Mouse (Mus musculus) cortical plate, adult 2 months (tissue): ENCODE data around the gene Heyl. TPM values are rescaled to one million over a fixed set of nuclear protein-coding genes. Genes with fewer than 3 reads are reported as not detected.
"Not testable (repeated sequence)": the region's sequence is repeated elsewhere in the genome, so short reads cannot be mapped to it uniquely, and the experiment has no call there.

Experiments
- H3K27ac ChIP-seq: fragments of 200-500 bp; 2 replicates; pipeline ENCODE4 v1.5.1; 2012; ENCODE audit warnings: low read length, control low read depth, inconsistent platforms; ENCODE audit not compliant: insufficient read depth
- H3K4me1 ChIP-seq: fragments of 200-500 bp; 2 replicates; pipeline ENCODE4 v1.6.1; 2011; ENCODE audit warnings: low read length; ENCODE audit not compliant: control insufficient read depth, insufficient read depth
- H3K4me3 ChIP-seq: fragments of 200-500 bp; 2 replicates; pipeline ENCODE4 v1.5.1; 2011; ENCODE audit warnings: mild to moderate bottlenecking, low read length, control low read depth; ENCODE audit not compliant: insufficient read depth
- CTCF ChIP-seq: fragments of 200-500 bp; IDR thresholded peaks from 2 replicates; pipeline ENCODE4 v1.5.1; 2011; ENCODE audit warnings: mild to moderate bottlenecking, control low read depth, low read length; ENCODE audit not compliant: insufficient read depth; ENCODE audit errors: extremely low read depth
- POLR2A ChIP-seq: fragments of 200-500 bp; IDR thresholded peaks from 2 replicates; pipeline ENCODE4 v1.6.1; 2011; ENCODE audit warnings: mild to moderate bottlenecking, low read length, control low read depth; ENCODE audit not compliant: insufficient read depth; ENCODE audit errors: extremely low read depth
- polyA plus RNA-seq: library from polyadenylated mRNA; depleted of rRNA; stranded (reverse); fragments of >200 nt; gene quantifications from 2 replicates; pipeline ENCODE4 v1.2.3, GENCODE M21; 2012

Heyl gene
- polyA plus RNA-seq, 1 experiment = 2.0 TPM

DNA sequence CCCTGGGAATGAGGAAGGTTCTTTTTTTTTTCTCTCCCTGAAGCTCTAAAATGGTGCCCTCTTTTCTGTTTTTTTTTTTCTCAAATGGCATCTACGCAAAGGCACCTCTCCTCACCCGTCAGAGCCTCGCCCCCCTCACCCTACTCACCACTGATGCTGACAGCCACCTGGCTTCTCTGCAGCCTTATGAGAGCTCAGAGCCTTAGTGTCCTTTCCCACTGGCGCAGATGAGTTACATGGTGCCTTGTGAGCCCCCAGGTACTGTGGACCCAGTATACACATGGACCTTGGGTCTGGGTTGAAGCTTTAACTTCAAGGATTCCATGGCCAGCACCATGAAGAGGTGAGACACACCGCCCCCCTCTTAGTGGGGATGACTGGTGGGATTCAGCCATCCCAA lies 13.3 kb downstream of the Heyl start:
- Histone ChIP-seq H3K4me1 (no peaks in the 10 kb centered on the region), H3K27ac (no peak overlapping the region), H3K4me3 (no peak overlapping the region)
- TF ChIP-seq CTCF (no peak), POLR2A (no peak)

DNA sequence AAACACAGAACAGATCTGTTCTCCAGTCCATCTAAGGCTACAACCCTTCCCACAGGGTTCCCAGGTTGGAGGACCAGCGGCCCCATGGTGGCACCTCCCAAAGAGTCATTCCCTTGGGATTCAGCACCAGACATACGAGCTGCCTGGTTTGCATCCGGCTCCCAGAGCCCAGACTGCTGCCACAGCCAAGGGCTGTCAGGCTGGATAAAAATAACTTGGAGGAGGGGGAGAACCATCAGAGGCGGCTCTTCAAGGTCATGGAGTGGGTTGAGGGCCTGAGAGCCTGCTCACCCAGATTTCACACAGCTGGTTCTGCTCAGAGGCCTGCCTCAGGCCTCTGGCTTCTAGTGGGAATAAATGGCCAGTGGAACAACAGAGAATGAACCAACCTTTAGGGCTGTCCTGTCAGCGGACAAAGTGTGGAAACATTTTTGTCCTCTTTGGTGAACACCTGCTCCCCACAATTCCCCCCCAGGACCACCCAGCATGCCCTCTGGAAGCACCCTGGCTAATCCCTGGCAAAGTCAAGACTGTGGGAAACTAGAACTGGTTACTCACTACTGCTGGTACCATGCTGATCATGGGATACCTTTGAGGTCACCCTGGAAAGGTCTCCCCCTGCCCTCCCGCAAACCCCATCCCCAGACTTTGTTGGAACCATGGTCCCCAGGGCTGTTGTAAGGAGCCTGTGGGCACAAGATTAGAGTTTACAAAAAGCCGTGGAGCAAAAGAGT lies 14.0 kb downstream of the Heyl start:
- Histone ChIP-seq H3K4me3 (no peak overlapping the region), H3K4me1 (no peaks in the 10 kb centered on the region), H3K27ac (no peak overlapping the region)
- TF ChIP-seq CTCF (no peak), POLR2A (no peak)

DNA sequence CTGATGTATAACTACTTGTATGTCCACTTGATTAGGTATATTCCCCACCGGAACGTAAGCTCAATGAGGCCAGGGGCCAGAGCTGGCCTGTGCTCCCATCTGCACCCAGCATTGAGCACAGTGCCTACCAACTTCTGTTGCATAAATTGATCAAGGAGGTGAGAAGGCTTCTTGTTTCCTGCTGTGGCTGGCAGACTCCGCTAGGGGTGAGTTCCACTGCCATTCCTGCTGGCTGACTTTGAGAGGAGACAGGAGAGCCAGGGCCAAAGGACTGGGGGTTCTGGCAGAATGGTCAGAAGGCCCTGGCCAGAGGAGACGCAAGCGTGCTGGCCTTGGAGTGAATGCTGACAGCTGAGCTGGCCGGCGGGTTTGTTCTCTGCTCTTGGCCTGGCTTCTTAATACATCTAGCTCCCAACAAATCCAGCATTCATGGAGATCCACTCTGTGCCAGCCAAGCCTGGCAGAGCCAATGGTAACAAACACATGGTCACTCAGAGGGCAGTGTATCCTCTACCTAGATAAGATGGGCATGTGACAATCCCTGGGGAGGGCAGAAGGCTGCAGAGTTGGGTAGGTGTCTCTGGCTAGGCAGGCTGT lies 15.7 kb downstream of the Heyl start:
- H3K27ac ChIP-seq = no peak overlapping the region
- no peaks in the 10 kb centered on the region for H3K4me1 ChIP-seq
- H3K4me3 ChIP-seq = no peak overlapping the region
- TF ChIP-seq POLR2A (no peak), CTCF (no peak)

DNA sequence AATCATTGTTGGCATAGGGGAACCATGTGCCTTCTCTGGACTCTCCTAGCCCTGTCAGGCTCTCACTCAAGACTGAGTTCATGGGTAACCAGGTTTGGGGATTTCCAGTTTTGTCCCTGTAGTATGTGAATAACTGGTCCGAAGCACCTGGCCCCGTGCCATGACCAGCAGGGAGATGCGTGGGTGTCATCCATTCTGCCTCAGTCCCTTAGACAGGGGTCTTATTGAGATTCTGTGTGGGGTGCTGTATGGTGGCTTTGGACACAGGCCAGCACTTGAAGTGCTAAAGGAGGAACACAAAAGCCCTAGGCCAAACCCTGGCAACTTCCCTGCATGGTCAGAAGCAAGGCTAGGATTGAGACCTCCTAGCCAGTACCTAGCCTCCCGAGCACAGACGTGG lies 18.9 kb downstream of the Heyl start:
- Histone ChIP-seq H3K4me3 (no peak overlapping the region), H3K27ac (no peak overlapping the region), H3K4me1 (no peaks in the 10 kb centered on the region)
- TF ChIP-seq POLR2A (no peak), CTCF (no peak)

GRCm38 (mm10) chr4:123254617-123255016 lies 21.3 kb downstream of the Heyl start:
- H3K4me3 ChIP-seq = no peak overlapping the region

GRCm38 (mm10) chr4:123260071-123260746 lies 26.9 kb downstream of the Heyl start:
- Histone ChIP-seq H3K27ac (no peak overlapping the region), H3K4me3 (no peak overlapping the region), H3K4me1 (no peaks in the 10 kb centered on the region)
- TF ChIP-seq CTCF (no peak), POLR2A (no peak)

More at GRCm38 (mm10) chr4:123254617-123255016, 21.3 kb downstream of the Heyl start:
- no peaks in the 10 kb centered on the region for H3K4me1 ChIP-seq
- H3K27ac ChIP-seq = no peak overlapping the region
- TF ChIP-seq POLR2A (no peak), CTCF (peak; percentile 32)

- Histone ChIP-seq H3K4me1 (no peaks in the 10 kb centered on the region), H3K27ac (no peak within 1 kb of the TSS), H3K4me3 (no peak within 1 kb of the TSS)
- TF ChIP-seq CTCF (no peak), POLR2A (no peak)
Measured at GRCm38 (mm10) chr4:123261721-123262401, 28.5 kb downstream of the Heyl start, which contains the start of gene Pabpc4. Gene Pabpc4, plus strand, starts transcription at chr4:123262351.

DNA sequence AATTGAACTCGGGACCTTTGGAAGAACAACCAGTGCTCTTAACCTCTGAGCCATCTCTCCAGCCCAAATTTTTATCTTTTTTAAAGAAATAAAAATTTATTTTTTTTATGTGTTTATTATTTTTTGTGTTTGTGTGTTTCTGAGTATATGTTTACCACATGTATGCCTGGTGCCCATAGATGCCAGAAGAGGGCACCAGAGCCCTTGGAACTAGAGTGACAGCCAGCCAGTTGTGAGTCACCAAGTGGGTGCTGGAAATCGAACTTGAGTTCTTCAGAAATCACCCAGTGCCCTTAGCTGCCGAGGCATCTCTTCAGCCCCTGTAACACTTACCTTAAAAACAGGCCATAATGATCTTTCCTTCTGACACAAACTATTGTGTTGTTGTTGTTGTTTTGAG lies 37.7 kb downstream of the Heyl start:
- Histone ChIP-seq H3K4me3 (no peak overlapping the region), H3K4me1 (no peaks in the 10 kb centered on the region), H3K27ac (no peak overlapping the region)
- TF ChIP-seq POLR2A (no peak), CTCF (no peak)

DNA sequence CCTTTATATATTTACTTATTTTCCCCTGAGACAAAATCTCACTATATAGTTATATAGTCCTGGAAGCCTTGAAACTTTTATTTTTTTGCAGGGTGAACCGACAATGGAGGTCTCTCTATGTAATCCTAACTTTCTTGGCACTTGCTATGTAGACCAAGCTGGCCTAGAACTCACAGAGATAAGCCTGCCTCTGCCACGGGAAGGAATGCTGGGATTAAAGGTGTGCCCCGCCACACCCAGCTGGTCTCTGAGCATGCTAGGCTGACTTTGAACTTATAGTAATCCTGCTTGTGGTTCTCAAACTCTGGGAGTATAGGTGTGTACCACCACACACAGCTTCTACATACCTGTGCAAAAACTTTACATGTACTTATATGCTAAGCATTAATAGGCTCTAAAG lies 46.8 kb downstream of the Heyl start:
- peaks cover 4% of the 10 kb centered on the region for H3K4me1 ChIP-seq
- TF ChIP-seq POLR2A (no peak), CTCF (no peak)
- no peak overlapping the region for H3K4me3 ChIP-seq
- no peak overlapping the region for H3K27ac ChIP-seq

- Histone ChIP-seq H3K4me3 (peak overlapping the region; percentile 40), H3K27ac (peak overlapping the region; percentile 82), H3K4me1 (peaks cover 5% of the 10 kb centered on the region)
- peak; percentile 68 for TF ChIP-seq CTCF
- no peak for TF ChIP-seq POLR2A
Measured at GRCm38 (mm10) chr4:123282500-123282899, 49.1 kb downstream of the Heyl start.

DNA sequence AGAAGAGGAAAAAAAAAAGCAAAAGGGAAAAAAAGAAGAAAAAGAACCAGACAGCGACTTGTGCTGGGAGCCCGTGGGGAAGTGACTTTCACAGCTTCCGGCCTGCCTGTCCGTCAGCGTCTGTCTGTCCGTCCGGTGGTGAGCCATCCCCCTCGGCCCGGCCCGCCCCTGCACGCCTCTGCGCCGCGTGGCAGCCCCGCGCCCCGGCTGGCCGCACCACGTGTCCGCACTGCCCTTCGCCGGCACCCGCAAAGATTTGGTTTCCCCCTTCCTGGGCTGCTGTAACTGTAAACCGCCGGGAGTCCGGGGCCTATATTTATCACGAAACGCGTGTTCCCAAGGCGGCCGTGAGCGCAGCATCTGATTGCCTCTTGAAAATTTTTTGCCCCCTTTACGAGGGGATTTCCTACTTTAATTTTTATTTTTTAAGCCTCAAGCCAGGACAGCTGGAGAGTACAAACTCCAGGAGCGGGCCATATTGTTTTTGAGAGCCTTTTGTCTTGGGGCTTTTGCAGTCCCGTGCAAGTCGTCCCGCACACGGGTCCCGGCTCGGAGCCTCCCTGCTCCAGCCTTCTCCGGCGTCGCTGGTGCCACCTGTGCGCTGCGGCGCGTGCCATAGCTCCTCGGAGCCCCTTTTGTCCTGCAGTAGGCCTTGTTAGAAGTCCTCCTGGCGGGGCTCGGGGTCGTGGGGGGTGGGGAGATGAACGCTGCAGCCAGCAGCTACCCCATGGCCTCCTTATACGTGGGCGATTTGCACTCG lies 49.7 kb downstream of the Heyl start:
- not testable (repeated sequence) for H3K4me1 ChIP-seq, H3K27ac ChIP-seq
- peak overlapping the region; percentile 40 for H3K4me3 ChIP-seq

GRCm38 (mm10) chr4:123283675-123284064 lies 50.3 kb downstream of the Heyl start:
- not testable (repeated sequence) for H3K4me1 ChIP-seq, H3K27ac ChIP-seq
- H3K4me3 ChIP-seq = peak overlapping the region; percentile 40
